Mouse (Mus musculus) heart, postnatal 14 days (tissue): ENCODE results near the gene Ubxn6. TPM values are rescaled to one million over a fixed set of nuclear protein-coding genes. Genes with fewer than 3 reads are reported as not detected.
"Not testable (repeated sequence)": the region's sequence is repeated elsewhere in the genome, so short reads cannot be mapped to it uniquely, and the experiment has no call there.

Source experiments
- DNase-seq, 2 experiments: peaks; one replicate each; pipeline ENCODE4 v3.0.0; 2021 to 2022
- intact Hi-C: fragments of 180-260 bp; cut with DNase I; formaldehyde crosslinking; loops from one replicate; pipeline ENCODE4 v1.15.1; 2025
- total RNA-seq, 2 experiments: library from RNA; stranded (reverse); gene quantifications; 2 replicates each; pipeline ENCODE4 v1.2.3; 2021

Ubxn6 gene
- total RNA-seq, 2 experiments from 2014 or later: 46.9 to 50.5 TPM

- intact Hi-C loops, DNase-seq: not testable (repeated sequence)
Observed at GRCm38 (mm10) chr17:56065715-56066114, 9.1 kb downstream of the Ubxn6 start.

- DNase-seq: no peak
- intact Hi-C loops: no loop called here
Observed at GRCm38 (mm10) chr17:56062081-56062480, 12.7 kb downstream of the Ubxn6 start.

GRCm38 (mm10) chr17:56057381-56058120 lies 17.3 kb downstream of the Ubxn6 start:
- intact Hi-C loops: no loop called here
- DNase-seq: no peak

GRCm38 (mm10) chr17:56055945-56056678 lies 18.7 kb downstream of the Ubxn6 start:
- intact Hi-C loops: no loop called here
- DNase-seq: no peak

- intact Hi-C loops: no loop called here
- DNase-seq: no peak
Observed at GRCm38 (mm10) chr17:56054938-56055337, 19.9 kb downstream of the Ubxn6 start.

GRCm38 (mm10) chr17:56051369-56051768 lies 23.5 kb downstream of the Ubxn6 start:
- DNase-seq: no peak
- intact Hi-C loops: no loop called here

DNA sequence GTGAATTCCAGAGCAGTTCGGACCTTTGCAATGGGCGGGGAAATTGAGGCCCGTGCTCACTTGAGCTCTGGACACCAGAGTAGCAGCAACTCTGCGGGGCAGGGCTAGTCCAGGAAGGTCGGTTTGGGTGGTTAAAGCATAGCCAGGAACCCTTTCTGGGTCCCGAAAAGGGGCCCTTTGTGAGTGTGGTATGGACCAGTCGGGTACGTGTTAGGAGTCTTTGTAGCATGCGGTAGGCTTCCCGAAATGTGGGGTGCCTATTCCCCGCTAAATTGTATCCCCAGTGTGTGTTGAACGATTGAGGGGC lies 34.0 kb downstream of the Ubxn6 start:
- intact Hi-C loops: loop anchor here (2.0 kb wide), 1 partner anchor 34 kb away; the partner anchor contains the start of gene Ubxn6
- no peak for DNase-seq

DNA sequence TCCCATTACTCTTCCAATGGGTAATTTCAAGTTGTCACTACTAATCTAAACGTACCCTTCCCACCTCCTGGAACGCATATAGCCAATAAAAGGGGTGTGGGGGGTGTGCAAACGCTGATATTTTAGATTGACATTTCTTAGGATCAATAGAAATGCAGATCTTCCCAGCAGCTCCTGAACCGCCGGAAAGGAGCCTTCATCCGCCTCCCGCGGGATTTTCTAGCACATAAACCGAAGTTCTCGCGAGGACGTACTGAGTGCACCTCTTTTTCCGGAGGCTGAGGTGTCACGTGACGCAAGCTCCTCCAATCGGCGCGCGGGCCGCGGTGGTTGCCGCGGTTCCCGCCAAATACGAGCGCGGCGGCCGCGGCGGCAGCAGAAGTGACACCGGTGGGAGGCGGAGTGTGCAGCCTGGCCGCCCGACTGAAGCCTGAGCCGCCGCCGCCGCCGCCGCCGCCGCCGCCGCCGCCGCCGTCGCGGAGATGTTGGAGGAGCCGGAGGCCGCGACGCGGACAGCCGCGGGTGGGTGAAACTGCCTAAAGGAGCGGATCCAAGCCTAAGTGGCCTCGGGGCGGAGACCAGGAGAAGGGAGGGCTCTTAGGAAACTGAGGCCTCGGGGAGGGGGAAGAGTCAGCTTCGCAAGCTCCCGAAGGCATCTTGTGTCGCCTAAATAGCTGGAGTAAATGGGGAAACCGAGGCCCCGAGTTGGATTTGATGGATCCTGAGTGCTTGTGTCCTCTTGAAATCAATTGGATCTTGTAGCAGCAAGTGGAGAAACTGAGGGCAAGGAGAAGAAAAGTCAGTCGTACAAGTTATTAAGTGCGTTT lies 34.6 kb downstream of the Ubxn6 start, which contains the start of gene Chaf1a:
Gene Chaf1a, plus strand, starts transcription at position 410 of the 827 bp plus-strand sequence.
- intact Hi-C loops: loop anchor here (2.0 kb wide), 1 partner anchor 35 kb away; the partner anchor contains the start of gene Ubxn6
- peak; percentile 95 to 97 for DNase-seq

DNA sequence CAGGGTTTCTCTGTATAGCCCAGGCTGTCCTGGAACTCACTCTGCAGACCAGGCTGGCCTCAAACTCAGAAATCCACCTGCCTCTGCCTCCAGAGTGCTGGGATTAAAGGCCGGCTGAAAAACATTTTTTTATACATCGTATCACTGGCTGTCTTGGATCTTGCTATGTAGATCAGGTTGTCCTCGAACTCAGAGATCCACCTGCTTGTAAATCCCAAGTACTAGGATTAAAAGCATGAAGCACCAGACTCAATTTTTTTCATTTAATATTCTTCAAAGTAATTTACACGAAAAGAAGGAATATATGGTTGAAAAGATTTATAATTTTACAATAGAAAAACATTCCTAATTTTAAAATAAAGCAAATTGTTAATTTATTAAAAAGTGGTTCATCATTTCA lies 35.5 kb downstream of the Ubxn6 start:
- DNase-seq: no peak
- intact Hi-C loops: no loop called here

GRCm38 (mm10) chr17:56038583-56039261 lies 36.1 kb downstream of the Ubxn6 start:
- intact Hi-C loops: no loop called here
- DNase-seq: no peak

GRCm38 (mm10) chr17:56036901-56037287 lies 37.9 kb downstream of the Ubxn6 start:
- intact Hi-C loops: no loop called here
- no peak for DNase-seq

DNA sequence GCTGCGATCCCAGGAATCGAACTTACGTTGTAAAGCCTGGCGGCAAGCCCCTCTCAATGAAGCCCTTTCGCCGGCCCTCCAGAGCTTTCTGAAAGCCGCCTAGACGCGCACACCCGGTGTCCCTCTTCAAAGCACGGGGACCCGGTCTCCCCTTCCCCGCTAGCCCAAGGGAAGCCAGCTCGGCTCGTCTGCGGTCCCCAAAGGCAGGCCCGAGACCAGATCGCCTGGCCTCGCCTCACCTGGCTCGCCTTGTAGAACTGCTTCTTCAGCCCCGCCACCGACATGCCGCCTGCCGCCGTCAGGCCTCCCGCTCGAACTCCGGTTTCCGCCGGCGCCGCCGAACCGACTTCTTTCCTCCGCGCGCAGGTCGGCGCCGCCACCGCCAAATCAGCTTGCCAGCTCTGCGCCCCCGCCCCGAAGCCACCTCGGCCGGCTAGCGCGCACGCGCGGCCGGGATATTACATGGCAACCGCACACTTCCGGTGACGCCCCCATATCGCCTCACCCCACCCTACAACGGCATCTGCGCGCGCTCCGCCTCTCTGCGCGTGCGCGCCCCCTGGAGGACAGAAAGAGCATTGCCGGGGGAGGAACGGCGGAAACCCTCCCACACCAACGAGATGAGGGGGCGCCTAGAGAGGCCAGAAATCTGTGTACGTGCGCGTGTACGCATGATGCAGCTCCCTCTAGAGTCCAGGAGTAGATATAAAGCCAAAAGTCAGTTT lies 38.5 kb downstream of the Ubxn6 start, which contains the start of gene Sh3gl1:
Gene Sh3gl1, minus strand, starts transcription at position 460 of the 725 bp plus-strand sequence.
- intact Hi-C loops: no loop called here
- peak; percentile 100 for DNase-seq

- no peak for DNase-seq
- intact Hi-C loops: no loop called here
Observed at GRCm38 (mm10) chr17:56035216-56035615, 39.6 kb downstream of the Ubxn6 start.

GRCm38 (mm10) chr17:56034726-56035100 lies 40.1 kb downstream of the Ubxn6 start:
- intact Hi-C loops: no loop called here
- no peak for DNase-seq

DNA sequence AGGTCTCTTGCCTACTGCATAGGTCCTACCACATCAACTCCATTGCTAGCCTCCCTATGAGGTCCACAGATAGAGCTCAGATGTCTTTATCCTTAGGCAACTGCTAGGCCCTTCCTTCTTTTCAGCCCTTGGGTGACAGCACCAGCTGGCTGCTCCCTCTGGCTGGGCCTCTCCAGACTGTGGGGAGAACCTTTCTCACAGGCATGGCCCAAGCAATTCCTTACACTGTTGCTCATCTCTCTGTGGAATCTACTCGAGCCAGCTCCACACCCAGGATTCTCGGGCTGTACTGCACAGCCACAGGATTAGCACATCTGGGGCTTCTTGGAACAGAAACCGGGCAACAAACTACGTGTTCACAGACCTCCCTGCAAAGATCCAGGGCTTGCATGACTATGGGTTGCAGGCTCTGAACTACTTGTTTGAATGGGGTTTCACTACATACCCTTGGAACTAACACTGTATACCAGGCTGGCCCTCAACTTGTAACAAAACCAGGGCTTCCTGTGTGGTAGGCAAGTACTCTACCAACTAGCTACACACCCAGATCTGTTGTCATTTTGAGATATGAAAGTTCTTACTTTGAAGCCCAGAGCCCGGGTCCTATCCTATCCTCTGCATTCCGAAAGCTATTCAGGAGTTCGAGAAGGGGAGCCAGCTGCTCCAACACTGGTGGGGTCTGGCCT lies 40.6 kb downstream of the Ubxn6 start:
- intact Hi-C loops: no loop called here
- DNase-seq: peak; percentile 35 to 40

GRCm38 (mm10) chr17:56032831-56033230 lies 42.0 kb downstream of the Ubxn6 start:
- DNase-seq: no peak
- intact Hi-C loops: no loop called here

DNA sequence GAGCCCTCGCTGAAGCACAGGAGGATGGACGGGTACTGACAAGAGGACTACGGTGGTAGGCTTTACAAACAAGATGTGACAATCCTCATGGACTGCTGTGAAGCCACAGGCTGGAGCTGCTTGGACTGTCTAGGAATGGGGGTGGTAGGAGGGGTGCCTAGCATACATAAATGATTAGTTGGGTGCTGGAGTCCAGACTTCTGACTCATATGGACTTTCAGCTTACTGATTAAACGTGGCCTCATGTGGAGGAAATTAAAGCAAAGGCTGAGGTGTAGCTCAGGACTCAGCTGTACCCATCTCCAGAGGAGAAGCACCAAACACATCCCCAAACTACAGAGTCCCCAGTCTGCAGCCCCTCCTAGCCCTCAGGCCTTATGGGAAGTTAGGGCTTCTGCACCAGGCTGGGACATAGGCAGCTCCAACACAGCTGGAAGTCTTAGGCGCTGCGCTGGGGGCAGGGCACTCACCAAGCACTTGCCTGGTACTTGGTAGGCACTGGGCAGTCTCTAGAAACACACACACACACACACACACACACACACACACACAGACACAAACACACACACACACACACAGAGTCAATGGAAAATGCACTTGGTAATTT lies 42.6 kb downstream of the Ubxn6 start:
- intact Hi-C loops: no loop called here
- DNase-seq: no peak

DNA sequence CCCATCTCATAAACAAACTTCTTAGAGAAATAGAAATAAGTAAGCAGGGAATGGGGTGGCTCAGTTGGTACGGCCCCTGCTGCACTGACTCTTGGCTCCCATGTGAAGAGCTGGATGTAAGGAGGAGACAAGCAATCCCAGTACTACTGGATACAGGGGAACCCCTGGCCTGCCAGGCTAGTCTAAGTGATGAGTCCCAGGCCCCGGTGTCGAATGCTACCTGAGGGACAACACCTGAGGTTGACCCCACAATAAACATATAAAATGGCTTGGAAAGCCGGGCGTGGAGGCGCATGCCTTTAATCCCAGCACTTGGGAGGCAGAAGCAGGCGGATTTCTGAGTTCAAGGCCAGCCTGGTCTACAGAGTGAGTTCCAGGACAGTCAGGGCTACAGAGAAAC lies 43.4 kb downstream of the Ubxn6 start:
- intact Hi-C loops: no loop called here

GRCm38 (mm10) chr17:56030919-56031318 lies 43.9 kb downstream of the Ubxn6 start:
- intact Hi-C loops: no loop called here
- DNase-seq: peak in 1 of 2 experiments; percentile 37

More for the DNA sequence above, 43.4 kb downstream of the Ubxn6 start:
- DNase-seq: no peak
